Mouse (Mus musculus) intestine, postnatal 0 days (tissue): ENCODE results near the gene Zswim9. TPM values are rescaled to one million over a fixed set of nuclear protein-coding genes. Genes with fewer than 3 reads are reported as not detected.

Experiments used
- ATAC-seq: fragments of 200-750 bp; cut with Nextera tagmentation; 2 replicates; pipeline ENCODE4 v1.8.0; 2017; ENCODE audit warnings: mild to moderate bottlenecking, moderate TSS enrichment, moderate library complexity
- H3K27ac ChIP-seq: fragments of 300-500 bp; sonication (generic); 2 replicates; pipeline ENCODE4 v1.5.1; 2014; ENCODE audit warnings: mild to moderate bottlenecking, low read depth, low read length, moderate library complexity
- H3K27me3 ChIP-seq: fragments of 300-500 bp; sonication (generic); replicated peaks from 2 replicates; pipeline ENCODE4 v1.6.1; 2014; ENCODE audit warnings: low read length, mixed read lengths; ENCODE audit not compliant: control insufficient read depth, insufficient read depth
- H3K36me3 ChIP-seq: fragments of 300-500 bp; sonication (generic); 2 replicates; pipeline ENCODE4 v1.6.1; 2014; ENCODE audit warnings: mild to moderate bottlenecking, moderate library complexity; ENCODE audit not compliant: control insufficient read depth, insufficient read depth
- H3K4me1 ChIP-seq: fragments of 300-500 bp; sonication (generic); replicated peaks from 2 replicates; pipeline ENCODE4 v1.6.1; 2014; ENCODE audit warnings: antibody characterized with exemption, low read length, mixed read lengths; ENCODE audit not compliant: control insufficient read depth, insufficient read depth
- H3K4me2 ChIP-seq: fragments of 300-500 bp; sonication (generic); replicated peaks from 2 replicates; pipeline ENCODE4 v1.6.1; 2014; ENCODE audit warnings: low read depth, mild to moderate bottlenecking, moderate library complexity
- H3K4me3 ChIP-seq: fragments of 300-500 bp; sonication (generic); 2 replicates; pipeline ENCODE4 v1.5.1; 2014; ENCODE audit warnings: low read depth, low read length
- H3K9ac ChIP-seq: fragments of 300-500 bp; sonication (generic); 2 replicates; pipeline ENCODE4 v1.6.1; 2014; ENCODE audit warnings: mild to moderate bottlenecking, low read depth, low read length
- H3K9me3 ChIP-seq: fragments of 300-500 bp; sonication (generic); 2 replicates; pipeline ENCODE4 v1.6.1; 2016; ENCODE audit warnings: mixed run types; ENCODE audit not compliant: control insufficient read depth
- CTCF ChIP-seq: sonication (generic); IDR thresholded peaks from 2 replicates; pipeline ENCODE4 v1.5.1; 2016; ENCODE audit warnings: low read depth, mild to moderate bottlenecking, control low read depth, antibody characterized with exemption, moderate library complexity
- WGBS: fragments of 180-500 bp; shearing (Covaris S2); extraction: QIAGEN DNeasy Blood & Tissue Kit; methylation state at CpG from one replicate; pipeline ENCODE4 v1.1.7; 2014; 5-methylcytosine and 5-hydroxymethylcytosine counted together
- polyA plus RNA-seq: library from polyadenylated mRNA; unstranded; fragments of >200 nt; fragmentation: Nextera tagmentation; extraction: Ambion mirVana; gene quantifications from 2 replicates; pipeline ENCODE4 v1.2.1, GENCODE M21; 2015

Zswim9 gene
- polyA plus RNA-seq, 1 experiment from 2014 or later, result 1.6 TPM

DNA sequence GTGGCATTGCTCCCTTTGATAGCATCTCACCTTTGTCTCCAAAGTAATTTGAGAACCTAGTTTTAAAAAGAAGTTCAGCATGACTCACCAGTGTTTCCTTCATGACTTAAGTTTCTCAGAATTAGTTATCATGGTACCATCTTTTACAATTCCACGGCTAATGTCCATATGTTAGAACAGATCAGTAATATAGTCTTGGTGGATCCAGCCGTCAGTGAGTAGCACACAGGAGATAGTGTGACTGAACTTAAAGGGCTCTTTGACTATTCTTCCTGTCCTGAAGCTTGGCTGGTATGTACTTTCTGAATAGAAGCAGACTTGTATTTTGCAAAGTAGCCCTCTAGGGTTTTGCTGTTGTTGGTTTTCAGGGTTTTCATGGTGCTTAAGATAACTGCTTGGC is 30.9 kb upstream of the Zswim9 start:
- no peak overlapping the region for H3K4me3 ChIP-seq
- no peaks in the 10 kb centered on the region for H3K9me3 ChIP-seq
- no peak overlapping the region for H3K27ac ChIP-seq
- 83% methylated on average over 2 of the region's 2 CpGs for WGBS
- no peaks in the 10 kb centered on the region for H3K4me1 ChIP-seq
- no peak for ATAC-seq
- H3K36me3 ChIP-seq, result peaks cover 52% of the 10 kb centered on the region
- H3K27me3 ChIP-seq, result no peaks in the 10 kb centered on the region
- no peak for TF ChIP-seq CTCF
- no peak overlapping the region for H3K4me2 ChIP-seq
- no peak overlapping the region for H3K9ac ChIP-seq

DNA sequence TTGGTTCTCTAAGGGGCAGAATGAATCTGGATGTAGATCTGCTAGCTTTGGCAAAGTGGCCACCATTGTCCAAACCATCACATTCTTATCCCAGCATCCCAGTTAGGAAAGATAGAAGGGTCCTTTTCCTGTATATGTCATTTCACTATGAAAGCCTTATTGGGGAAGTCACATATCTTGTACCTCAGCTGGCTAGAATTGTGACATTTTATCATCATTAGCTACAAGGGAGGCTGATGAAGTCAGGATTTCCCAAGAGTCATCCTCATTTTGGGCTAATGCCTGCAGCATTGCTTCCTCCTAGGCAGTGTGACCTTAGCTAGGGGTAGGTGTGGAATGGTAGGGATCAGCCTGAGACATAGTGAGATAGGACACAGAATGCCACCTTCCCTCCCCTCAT is 24.9 kb upstream of the Zswim9 start:
- H3K4me3 ChIP-seq, result no peak overlapping the region
- no peak for TF ChIP-seq CTCF
- H3K27ac ChIP-seq, result no peak overlapping the region
- no peaks in the 10 kb centered on the region for H3K4me1 ChIP-seq
- no peak overlapping the region for H3K9ac ChIP-seq
- ATAC-seq, result no peak
- H3K9me3 ChIP-seq, result no peaks in the 10 kb centered on the region
- H3K27me3 ChIP-seq, result no peaks in the 10 kb centered on the region
- no peak overlapping the region for H3K4me2 ChIP-seq
- H3K36me3 ChIP-seq, result peaks cover 62% of the 10 kb centered on the region

DNA sequence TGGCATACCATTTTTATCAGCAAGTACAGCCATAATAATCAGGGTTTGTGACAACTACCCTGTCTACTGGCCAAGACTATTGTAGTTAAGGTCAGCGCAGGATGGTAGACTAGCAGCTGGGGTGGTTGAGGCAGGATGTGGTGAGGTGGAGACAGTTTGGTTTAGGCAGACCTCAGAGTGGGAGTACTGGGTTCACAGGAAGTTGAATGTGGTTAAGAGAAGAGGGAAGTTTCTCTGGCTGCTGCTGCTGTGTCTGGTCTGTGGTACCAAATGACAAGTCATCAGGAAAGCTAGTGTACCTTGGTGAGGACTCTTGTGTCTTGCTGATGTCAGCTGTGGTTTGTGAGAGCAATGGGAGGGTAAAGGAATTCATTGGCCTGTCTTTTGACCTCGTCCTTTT is 24.3 kb upstream of the Zswim9 start:
- H3K9me3 ChIP-seq, result no peaks in the 10 kb centered on the region
- no peak for ATAC-seq
- no peaks in the 10 kb centered on the region for H3K4me1 ChIP-seq
- TF ChIP-seq CTCF, result no peak
- no peak overlapping the region for H3K27ac ChIP-seq
- peaks cover 59% of the 10 kb centered on the region for H3K36me3 ChIP-seq
- H3K27me3 ChIP-seq, result no peaks in the 10 kb centered on the region
- no peak overlapping the region for H3K4me2 ChIP-seq
- H3K4me3 ChIP-seq, result no peak overlapping the region
- no peak overlapping the region for H3K9ac ChIP-seq
- WGBS, result 80% methylated on average over 2 of the region's 2 CpGs

DNA sequence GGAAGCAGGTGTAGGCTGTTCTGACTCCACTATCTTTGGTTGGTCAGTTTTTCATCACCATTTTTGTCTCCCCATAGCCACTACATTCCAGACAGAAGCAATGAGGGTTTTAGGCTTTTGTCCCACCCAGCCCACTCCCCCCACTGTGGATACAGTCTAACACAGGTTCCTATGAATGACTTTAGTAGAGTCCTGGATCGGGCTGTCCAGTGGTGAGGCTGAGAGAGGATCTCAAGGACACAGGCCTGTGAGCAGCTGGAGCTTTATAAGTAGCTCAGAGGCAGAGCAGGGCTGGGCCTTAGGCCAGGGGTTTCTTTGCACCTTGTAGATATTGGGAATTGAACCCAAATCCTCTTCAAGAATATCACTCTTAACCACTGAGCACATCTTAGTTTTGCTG is 23.1 kb upstream of the Zswim9 start:
- H3K36me3 ChIP-seq, result peaks cover 61% of the 10 kb centered on the region

DNA sequence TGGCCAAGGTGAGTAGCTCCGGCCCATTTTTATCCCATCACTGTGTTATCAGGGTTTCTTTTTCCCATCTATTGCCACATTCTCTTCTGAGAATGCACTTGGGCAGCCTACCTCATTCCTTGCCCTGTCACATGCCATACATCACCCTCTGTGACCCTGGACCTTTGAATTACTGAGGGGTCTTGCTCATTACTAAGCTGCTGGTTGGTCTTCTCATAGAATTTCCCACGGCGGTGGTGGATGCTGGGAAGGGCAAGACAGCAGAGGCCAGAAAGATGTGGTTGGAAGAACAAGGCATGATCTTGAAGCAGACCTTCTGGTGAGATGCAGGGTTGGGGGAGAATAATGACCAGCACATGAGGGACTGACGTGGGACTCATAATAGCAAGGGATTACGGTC is 20.3 kb upstream of the Zswim9 start:
- Histone ChIP-seq H3K27ac (no peak overlapping the region), H3K27me3 (no peaks in the 10 kb centered on the region), H3K4me3 (no peak overlapping the region), H3K4me2 (no peak overlapping the region), H3K36me3 (peaks cover 65% of the 10 kb centered on the region), H3K4me1 (no peaks in the 10 kb centered on the region), H3K9ac (no peak overlapping the region), H3K9me3 (no peaks in the 10 kb centered on the region)
- 90% methylated on average over 5 of the region's 5 CpGs for WGBS
- TF ChIP-seq CTCF, result no peak
- no peak for ATAC-seq

More for the DNA sequence above, 23.1 kb upstream of the Zswim9 start:
- Histone ChIP-seq H3K9ac (no peak overlapping the region), H3K4me2 (no peak overlapping the region), H3K4me3 (no peak overlapping the region), H3K27ac (no peak overlapping the region), H3K4me1 (no peaks in the 10 kb centered on the region), H3K27me3 (no peaks in the 10 kb centered on the region), H3K9me3 (no peaks in the 10 kb centered on the region)
- TF ChIP-seq CTCF, result no peak
- ATAC-seq, result no peak
- WGBS, result 92% methylated on average over 1 of the region's 1 CpGs

DNA sequence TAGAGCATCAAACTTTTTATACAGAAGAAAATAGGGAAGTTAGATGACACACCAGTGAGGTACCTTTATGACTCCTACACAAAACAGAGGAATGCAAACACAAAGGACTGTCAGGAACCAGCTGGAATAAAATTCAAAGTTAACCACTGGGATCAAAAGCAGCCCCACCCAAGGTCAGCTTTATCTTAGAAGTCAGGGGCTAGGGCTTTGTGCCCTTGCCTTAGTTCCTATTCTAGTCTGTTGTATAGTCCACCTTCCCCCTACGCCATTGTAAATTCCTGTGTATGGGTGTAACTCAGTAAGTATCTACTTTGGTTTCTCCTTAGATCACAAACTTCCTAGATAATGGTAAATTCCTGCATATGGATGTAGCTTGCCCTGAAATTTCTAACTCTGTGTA is 19.1 kb upstream of the Zswim9 start:
- Histone ChIP-seq H3K27me3 (no peaks in the 10 kb centered on the region), H3K9ac (no peak overlapping the region), H3K9me3 (no peaks in the 10 kb centered on the region), H3K4me3 (no peak overlapping the region), H3K4me1 (no peaks in the 10 kb centered on the region), H3K4me2 (no peak overlapping the region), H3K36me3 (peaks cover 61% of the 10 kb centered on the region), H3K27ac (no peak overlapping the region)
- WGBS, result 70% methylated on average over 1 of the region's 1 CpGs
- no peak for ATAC-seq
- no peak for TF ChIP-seq CTCF

DNA sequence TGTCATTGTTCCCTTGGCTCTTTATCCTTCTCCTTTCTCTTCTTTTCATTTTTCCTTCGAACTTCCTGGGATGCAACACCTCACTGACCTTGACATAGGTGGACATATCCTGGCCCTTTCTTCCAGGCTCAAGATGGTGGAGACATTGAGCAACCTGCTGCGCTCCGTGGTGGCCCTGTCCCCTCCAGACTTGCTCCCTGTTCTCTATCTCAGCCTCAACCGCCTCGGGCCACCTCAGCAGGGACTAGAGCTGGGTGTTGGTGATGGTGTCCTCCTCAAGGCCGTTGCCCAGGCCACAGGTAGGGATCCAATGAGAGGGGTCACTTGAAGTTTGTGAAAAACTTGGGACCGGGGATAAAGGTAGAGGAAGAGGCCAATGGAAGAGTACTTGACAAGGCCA is 16.7 kb upstream of the Zswim9 start:
- no peaks in the 10 kb centered on the region for H3K9me3 ChIP-seq
- no peak overlapping the region for H3K9ac ChIP-seq
- no peaks in the 10 kb centered on the region for H3K4me1 ChIP-seq
- no peak overlapping the region for H3K27ac ChIP-seq
- H3K4me2 ChIP-seq, result no peak overlapping the region
- no peak for ATAC-seq
- H3K27me3 ChIP-seq, result no peaks in the 10 kb centered on the region
- 95% methylated on average over 7 of the region's 7 CpGs for WGBS
- H3K36me3 ChIP-seq, result peaks cover 45% of the 10 kb centered on the region
- H3K4me3 ChIP-seq, result no peak overlapping the region
- TF ChIP-seq CTCF, result no peak
